Mouse (Mus musculus) hindbrain, postnatal 0 days (tissue): ENCODE data around the gene Klhl23. TPM values are rescaled to one million over a fixed set of nuclear protein-coding genes. Genes with fewer than 3 reads are reported as not detected.

Experiments
- ATAC-seq: fragments of 200-750 bp; cut with Nextera tagmentation; 2 replicates; pipeline ENCODE4 v1.8.0; 2017; ENCODE audit warnings: mild to moderate bottlenecking, moderate TSS enrichment, moderate library complexity
- DNase-seq: peaks from one replicate; pipeline ENCODE4 v3.0.0-alpha.2; 2015; ENCODE audit warnings: low spot score
- H3K27ac ChIP-seq: fragments of 300-500 bp; sonication (generic); 2 replicates; pipeline ENCODE4 v1.5.1; 2014; ENCODE audit warnings: mild to moderate bottlenecking
- H3K27me3 ChIP-seq: fragments of 300-500 bp; sonication (generic); 2 replicates; pipeline ENCODE4 v1.6.1; 2014; ENCODE audit warnings: low read length, mixed read lengths; ENCODE audit not compliant: insufficient read depth
- H3K36me3 ChIP-seq: fragments of 300-500 bp; sonication (generic); 2 replicates; pipeline ENCODE4 v1.6.1; 2014; ENCODE audit warnings: low read length, mixed read lengths; ENCODE audit not compliant: insufficient read depth
- H3K4me1 ChIP-seq: fragments of 300-500 bp; sonication (generic); 2 replicates; pipeline ENCODE4 v1.6.1; 2014; ENCODE audit warnings: antibody characterized with exemption, low read length, mixed read lengths; ENCODE audit not compliant: insufficient read depth
- H3K4me2 ChIP-seq: fragments of 300-500 bp; sonication (generic); 2 replicates; pipeline ENCODE4 v1.6.1; 2014; ENCODE audit warnings: low read depth, mild to moderate bottlenecking, low read length, moderate library complexity, mixed read lengths
- H3K4me3 ChIP-seq: fragments of 300-500 bp; sonication (generic); 2 replicates; pipeline ENCODE4 v1.5.1; 2014; ENCODE audit warnings: low read length
- H3K9ac ChIP-seq: fragments of 300-500 bp; sonication (generic); replicated peaks from 2 replicates; pipeline ENCODE4 v1.6.1; 2014; ENCODE audit warnings: mild to moderate bottlenecking, low read length, moderate library complexity, mixed read lengths
- H3K9me3 ChIP-seq: fragments of 300-500 bp; sonication (generic); 2 replicates; pipeline ENCODE4 v1.6.1; 2016; ENCODE audit warnings: low read length, mixed read lengths
- CTCF ChIP-seq: IDR thresholded peaks from 2 replicates; pipeline ENCODE4 v1.5.1; 2016; ENCODE audit warnings: antibody characterized with exemption, control low read depth, low read depth
- WGBS: fragments of 180-500 bp; shearing (Covaris S2); extraction: QIAGEN DNeasy Blood & Tissue Kit; methylation state at CpG from one replicate; pipeline ENCODE4 v1.1.7; 2014; 5-methylcytosine and 5-hydroxymethylcytosine counted together
- polyA plus RNA-seq: library from polyadenylated mRNA; unstranded; fragments of >200 nt; fragmentation: Nextera tagmentation; extraction: Ambion mirVana; gene quantifications from 2 replicates; pipeline ENCODE4 v1.2.1, GENCODE M21; 2015
- total RNA-seq: library from RNA; depleted of rRNA; stranded (reverse); fragments of >200 nt; gene quantifications from 2 replicates; pipeline ENCODE4 v1.2.3, GENCODE M21; 2014; rRNA removed

Gene Klhl23
- total and polyA plus RNA-seq, 2 experiments from 2014 or later: 83.3 to 130 TPM

DNA sequence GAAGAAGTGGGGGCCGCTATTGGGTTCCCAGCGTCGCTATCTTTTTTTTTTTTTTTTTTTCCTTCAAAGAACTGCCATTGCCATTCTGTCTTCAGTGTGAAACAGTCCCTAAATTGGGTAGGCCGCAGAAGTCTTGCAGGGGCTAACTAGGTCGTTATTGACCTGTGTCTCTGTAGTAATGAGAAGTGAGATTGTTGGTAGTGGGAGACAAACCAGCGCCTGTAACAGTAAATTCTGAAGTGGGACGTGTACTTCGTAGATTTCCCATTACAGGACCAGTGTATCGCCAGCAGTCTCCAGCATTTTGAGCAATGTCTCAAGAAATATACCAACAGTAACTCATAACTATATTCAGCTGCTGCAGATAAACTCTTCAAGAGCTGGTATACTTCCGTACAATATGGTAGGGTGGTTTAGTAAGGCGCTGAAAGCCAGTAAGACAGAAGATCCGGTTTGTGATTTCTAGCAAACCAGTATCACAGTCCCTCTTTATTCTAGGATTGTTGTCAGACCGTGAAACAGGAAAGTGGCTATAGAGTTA lies 40.4 kb downstream of the Klhl23 start:
- ATAC-seq (no peak), DNase-seq (no peak)
- no peaks in the 10 kb centered on the region for H3K4me1 ChIP-seq
- peak overlapping the region; percentile 98 for H3K9ac ChIP-seq
- no peaks in the 10 kb centered on the region for H3K27me3 ChIP-seq
- TF ChIP-seq CTCF: no peak
- no peaks in the 10 kb centered on the region for H3K9me3 ChIP-seq
- H3K4me2 ChIP-seq: peak overlapping the region; percentile 88
- H3K4me3 ChIP-seq: peak overlapping the region; percentile 100
- peak overlapping the region; percentile 94 for H3K27ac ChIP-seq
- no peaks in the 10 kb centered on the region for H3K36me3 ChIP-seq
- 2% methylated on average over 13 of the region's 13 CpGs for WGBS

- Histone ChIP-seq H3K4me2 (no peak overlapping the region; the same call in 1 of the 2 replicates), H3K4me3 (no peak overlapping the region), H3K27me3 (no peaks in the 10 kb centered on the region), H3K4me1 (no peaks in the 10 kb centered on the region), H3K9ac (no peak overlapping the region), H3K9me3 (no peaks in the 10 kb centered on the region), H3K27ac (no peak overlapping the region), H3K36me3 (no peaks in the 10 kb centered on the region)
- ATAC-seq: no peak
- DNase-seq: no peak
- TF ChIP-seq CTCF: no peak; the same call in 1 of the 2 replicates
- WGBS: 72% methylated on average over 2 of the region's 2 CpGs
Measured at GRCm38 (mm10) chr2:69883990-69884391, 62.2 kb downstream of the Klhl23 start.

DNA sequence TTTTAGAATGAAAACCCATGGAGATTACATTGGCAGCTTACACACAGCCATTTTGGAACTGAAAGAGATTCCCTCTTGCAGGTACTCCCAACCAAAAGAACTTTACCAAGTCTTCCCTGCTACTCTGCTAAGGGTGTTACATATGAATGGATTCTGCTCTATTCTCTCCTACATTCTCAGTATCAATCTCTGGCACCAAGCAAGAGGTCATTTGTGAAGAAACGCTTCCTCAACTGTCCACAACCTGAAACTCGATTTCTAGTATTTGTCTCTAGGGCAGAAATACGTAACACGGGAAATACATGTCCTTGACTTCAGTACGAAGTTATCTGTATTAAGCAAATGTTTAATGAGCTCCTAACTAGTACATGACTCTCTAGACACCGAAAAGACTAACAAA lies 62.8 kb downstream of the Klhl23 start:
- H3K4me2 ChIP-seq: peak overlapping the region; percentile 83
- H3K9ac ChIP-seq: peak overlapping the region; percentile 70; the same call in 1 of the 2 replicates
- ATAC-seq: no peak
- no peaks in the 10 kb centered on the region for H3K36me3 ChIP-seq
- no peak for TF ChIP-seq CTCF
- H3K27ac ChIP-seq: no peak overlapping the region
- H3K4me3 ChIP-seq: peak overlapping the region; percentile 63
- WGBS: 60% methylated on average over 6 of the region's 6 CpGs
- no peak for DNase-seq
- no peaks in the 10 kb centered on the region for H3K27me3 ChIP-seq
- no peaks in the 10 kb centered on the region for H3K4me1 ChIP-seq
- no peaks in the 10 kb centered on the region for H3K9me3 ChIP-seq

GRCm38 (mm10) chr2:69885050-69885449 lies 63.3 kb downstream of the Klhl23 start:
- ATAC-seq (peak; percentile 53), DNase-seq (no peak)
- no peaks in the 10 kb centered on the region for H3K36me3 ChIP-seq
- H3K9me3 ChIP-seq: no peaks in the 10 kb centered on the region
- peak overlapping the region; percentile 70 for H3K9ac ChIP-seq
- WGBS: 10% methylated on average over 12 of the region's 12 CpGs
- H3K4me2 ChIP-seq: peak overlapping the region; percentile 83
- peak overlapping the region; percentile 63 for H3K4me3 ChIP-seq
- peak overlapping the region; percentile 78 for H3K27ac ChIP-seq
- H3K4me1 ChIP-seq: no peaks in the 10 kb centered on the region
- H3K27me3 ChIP-seq: no peaks in the 10 kb centered on the region
- no peak for TF ChIP-seq CTCF

DNA sequence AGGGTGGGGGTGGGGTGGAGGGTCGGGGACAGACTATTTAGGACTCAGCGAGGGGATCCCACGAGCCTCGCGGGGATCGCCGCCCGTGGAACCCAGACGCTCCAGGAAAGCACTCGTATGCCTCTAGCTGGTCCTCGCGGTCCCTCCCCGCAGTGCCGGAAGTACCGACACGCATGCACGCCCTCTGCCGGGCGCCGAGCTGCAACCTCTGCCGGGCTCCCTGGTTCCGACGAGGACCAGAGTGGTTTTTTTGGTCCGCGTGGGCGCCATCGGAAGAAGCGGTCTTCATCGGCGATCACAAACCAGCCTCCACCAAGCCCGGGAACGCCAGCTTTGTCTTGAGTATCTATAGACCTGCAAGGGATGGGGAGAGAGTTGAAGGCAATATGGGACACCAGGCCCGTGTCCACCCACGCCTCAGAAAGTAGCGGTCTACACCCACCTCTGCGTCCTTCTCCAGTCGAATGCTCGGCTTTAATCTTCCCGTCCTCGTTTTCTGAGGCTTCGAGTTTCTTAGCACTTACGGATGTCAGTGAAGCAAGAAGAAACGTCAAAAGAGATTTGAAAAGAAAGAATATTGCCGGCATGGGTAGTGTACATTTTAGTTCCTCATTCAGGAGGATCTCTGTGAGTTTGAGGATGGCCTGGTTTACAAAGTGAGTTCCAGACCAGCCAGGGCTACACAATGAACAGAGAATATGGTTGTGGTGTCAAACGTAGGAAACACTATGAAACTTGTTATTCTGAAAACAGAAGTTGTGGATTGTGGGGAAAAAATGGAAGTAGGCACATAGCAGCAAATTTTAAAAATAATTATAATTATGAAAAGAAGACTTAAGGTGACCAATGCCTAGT lies 63.9 kb downstream of the Klhl23 start, which contains the start of gene Mettl5:
Mettl5 (minus strand) TSS at position 165 of the 855 bp plus-strand sequence.
- peak within 1 kb of the TSS; percentile 70 for H3K9ac ChIP-seq
- WGBS: 1% methylated on average over 45 of the region's 45 CpGs
- H3K36me3 ChIP-seq: no peaks in the 10 kb centered on the region

More for the DNA sequence above, 63.9 kb downstream of the Klhl23 start, which contains the start of gene Mettl5:
- H3K9me3 ChIP-seq: no peaks in the 10 kb centered on the region
- peak within 1 kb of the TSS; percentile 78 for H3K27ac ChIP-seq
- DNase-seq: peak; percentile 92
- peak within 1 kb of the TSS; percentile 63 for H3K4me3 ChIP-seq
- TF ChIP-seq CTCF: peak; percentile 72
- H3K4me1 ChIP-seq: no peaks in the 10 kb centered on the region
- ATAC-seq: peak; percentile 99
- H3K4me2 ChIP-seq: peak within 1 kb of the TSS; percentile 83
- no peaks in the 10 kb centered on the region for H3K27me3 ChIP-seq

Other genes starting within 250 kb of the Klhl23 start
- 3.9 and 5.4 TPM in 2 replicates for gene Lrp2, start 235.9 kb upstream of the Klhl23 start, total RNA-seq
- 0.46 and 0.48 TPM in 2 replicates for gene Lrp2, start 235.9 kb upstream of the Klhl23 start, polyA plus RNA-seq
- 13.3 and 18.3 TPM in 2 replicates for gene Bbs5, start 174.8 kb upstream of the Klhl23 start, total RNA-seq
- gene Bbs5, start 174.8 kb upstream of the Klhl23 start, polyA plus RNA-seq: 26.1 and 26.7 TPM in 2 replicates
- 1.3 TPM in 1 of 2 replicates, not detected in the other for gene Klhl41, start 151.8 kb upstream of the Klhl23 start, total RNA-seq
- gene Klhl41, start 151.8 kb upstream of the Klhl23 start, polyA plus RNA-seq: 0.05 and 0.09 TPM in 2 replicates
- gene Fastkd1, start 108.4 kb upstream of the Klhl23 start, total RNA-seq: 17.1 and 18.1 TPM in 2 replicates
- gene Fastkd1, start 108.4 kb upstream of the Klhl23 start, polyA plus RNA-seq: 10.8 and 12.3 TPM in 2 replicates
- 9.9 and 11.3 TPM in 2 replicates for gene Ppig, start 99.4 kb upstream of the Klhl23 start, total RNA-seq
- gene Ppig, start 99.4 kb upstream of the Klhl23 start, polyA plus RNA-seq: 125 and 139 TPM in 2 replicates
- 0.10 TPM in 1 of 2 replicates, not detected in the other for gene Ccdc173, start 32.4 kb upstream of the Klhl23 start, total RNA-seq
- gene Ccdc173, start 32.4 kb upstream of the Klhl23 start, polyA plus RNA-seq: 1.7 and 1.9 TPM in 2 replicates
- gene Phospho2, start 32.3 kb upstream of the Klhl23 start, total RNA-seq: 14.3 and 19.8 TPM in 2 replicates
- 27.6 and 29.7 TPM in 2 replicates for gene Phospho2, start 32.3 kb upstream of the Klhl23 start, polyA plus RNA-seq
- gene Ssb, start 39.6 kb downstream of the Klhl23 start, total RNA-seq: 32.2 and 49.2 TPM in 2 replicates
- 288 and 322 TPM in 2 replicates for gene Ssb, start 39.6 kb downstream of the Klhl23 start, polyA plus RNA-seq
- gene Mettl5, start 63.7 kb downstream of the Klhl23 start, total RNA-seq: 10.9 and 14.1 TPM in 2 replicates
- gene Mettl5, start 63.7 kb downstream of the Klhl23 start, polyA plus RNA-seq: 39.4 TPM in 2 replicates
- 32.5 and 35.1 TPM in 2 replicates for gene Ubr3, start 75.3 kb downstream of the Klhl23 start, total RNA-seq
- 15.3 and 17.5 TPM in 2 replicates for gene Ubr3, start 75.3 kb downstream of the Klhl23 start, polyA plus RNA-seq
- gene Myo3b, start 217.2 kb downstream of the Klhl23 start, total RNA-seq: 0.47 and 0.97 TPM in 2 replicates
- gene Myo3b, start 217.2 kb downstream of the Klhl23 start, polyA plus RNA-seq: 0.09 and 0.16 TPM in 2 replicates